Mouse (Mus musculus): ENCODE results near the gene Mfap3l.
"Not testable (repeated sequence)": the region's sequence is repeated elsewhere in the genome, so short reads cannot be mapped to it uniquely, and the experiment has no call there.

Gene Mfap3l

GRCm38 (mm10) chr8:60657425-60658113, 24.9 kb downstream of the Mfap3l start:
- DNase-seq, result no peak

GRCm38 (mm10) chr8:60658114-60658500, 25.5 kb downstream of the Mfap3l start:
- DNase-seq, result no peak

GRCm38 (mm10) chr8:60658686-60659085, 26.1 kb downstream of the Mfap3l start:
- DNase-seq, result not testable (repeated sequence)

- no peak for DNase-seq
Observed at GRCm38 (mm10) chr8:60659721-60660120, 27.1 kb downstream of the Mfap3l start.

GRCm38 (mm10) chr8:60661191-60661590, 28.6 kb downstream of the Mfap3l start:
- no peak for DNase-seq

GRCm38 (mm10) chr8:60663552-60663951, 30.9 kb downstream of the Mfap3l start:
- no peak for DNase-seq

- DNase-seq, result no peak
Observed at GRCm38 (mm10) chr8:60665821-60666220, 33.2 kb downstream of the Mfap3l start.

GRCm38 (mm10) chr8:60666852-60667251, 34.2 kb downstream of the Mfap3l start:
- no peak for DNase-seq

GRCm38 (mm10) chr8:60678590-60678989, 46.0 kb downstream of the Mfap3l start:
- DNase-seq, result no peak

- no peak for DNase-seq
Observed at GRCm38 (mm10) chr8:60681811-60682210, 49.2 kb downstream of the Mfap3l start.

- DNase-seq, result no peak
Observed at GRCm38 (mm10) chr8:60682340-60682739, 49.7 kb downstream of the Mfap3l start.

GRCm38 (mm10) chr8:60711516-60712086, 79.0 kb downstream of the Mfap3l start:
- DNase-seq, result no peak

- DNase-seq, result no peak
Observed at GRCm38 (mm10) chr8:60714724-60715123, 82.1 kb downstream of the Mfap3l start.

- DNase-seq, result no peak
Observed at GRCm38 (mm10) chr8:60718692-60719091, 86.1 kb downstream of the Mfap3l start.

Data from thymus, adult 18-20 months (tissue).